Mouse (Mus musculus) testis, adult 2 months (tissue): ENCODE results near the gene H2-Q2. TPM values are rescaled to one million over a fixed set of nuclear protein-coding genes. Genes with fewer than 3 reads are reported as not detected.
"Not testable (repeated sequence)": the region's sequence is repeated elsewhere in the genome, so short reads cannot be mapped to it uniquely, and the experiment has no call there.

Experiments
- H3K27ac ChIP-seq: fragments of 200-500 bp; 2 replicates; pipeline ENCODE4 v1.5.1; 2012; ENCODE audit warnings: low read depth, low read length; ENCODE audit not compliant: control insufficient read depth, insufficient read depth
- H3K27me3 ChIP-seq: fragments of 200-500 bp; 2 replicates; pipeline ENCODE4 v1.6.1; 2012; ENCODE audit warnings: mild to moderate bottlenecking, low read length, moderate library complexity; ENCODE audit not compliant: control insufficient read depth, insufficient read depth
- H3K36me3 ChIP-seq: fragments of 200-500 bp; 2 replicates; pipeline ENCODE4 v1.6.1; 2012; ENCODE audit warnings: mild to moderate bottlenecking, low read length; ENCODE audit not compliant: control insufficient read depth, insufficient read depth
- H3K4me1 ChIP-seq: fragments of 200-500 bp; 2 replicates; pipeline ENCODE4 v1.6.1; 2012; ENCODE audit warnings: low read length; ENCODE audit not compliant: control insufficient read depth, insufficient read depth
- H3K4me3 ChIP-seq: fragments of 200-500 bp; 2 replicates; pipeline ENCODE4 v1.5.1; 2012; ENCODE audit warnings: low read depth, mild to moderate bottlenecking, low read length, moderate library complexity, mixed read lengths; ENCODE audit not compliant: control insufficient read depth
- CTCF ChIP-seq: fragments of 200-500 bp; IDR thresholded peaks from 2 replicates; pipeline ENCODE4 v1.5.1; 2012; ENCODE audit warnings: low read depth, mild to moderate bottlenecking, inconsistent platforms, low read length, moderate library complexity; ENCODE audit not compliant: control insufficient read depth, insufficient read depth, insufficient replicate concordance
- POLR2A ChIP-seq: fragments of 200-500 bp; IDR thresholded peaks from 2 replicates; pipeline ENCODE4 v1.6.1; 2012; ENCODE audit warnings: low read depth, mild to moderate bottlenecking, inconsistent platforms, low read length, moderate library complexity; ENCODE audit not compliant: control insufficient read depth
- polyA plus RNA-seq: library from polyadenylated mRNA; depleted of rRNA; stranded (reverse); fragments of >200 nt; gene quantifications from 2 replicates; pipeline ENCODE4 v1.2.3, GENCODE M21; 2012

The H2-Q2 gene
- polyA plus RNA-seq, 1 experiment = 0.53 TPM

- Histone ChIP-seq H3K4me3 (no peak overlapping the region), H3K27ac (no peak overlapping the region), H3K27me3 (no peaks in the 10 kb centered on the region; the same call in 1 of the 2 replicates), H3K4me1 (peaks cover 12% of the 10 kb centered on the region), H3K36me3 (no peaks in the 10 kb centered on the region)
- no peak for TF ChIP-seq CTCF
- no peak for TF ChIP-seq POLR2A
Measured at GRCm38 (mm10) chr17:35318671-35319070, 23.4 kb upstream of the H2-Q2 start.

- Histone ChIP-seq H3K4me3 (peak within 1 kb of the TSS; percentile 32), H3K27me3 (no peaks in the 10 kb centered on the region; the same call in 1 of the 2 replicates), H3K36me3 (no peaks in the 10 kb centered on the region), H3K4me1 (peaks cover 12% of the 10 kb centered on the region), H3K27ac (no peak within 1 kb of the TSS)
- TF ChIP-seq POLR2A = no peak
Measured at GRCm38 (mm10) chr17:35320327-35321081, 21.5 kb upstream of the H2-Q2 start, which contains the start of gene H2-Q1. Gene H2-Q1 (plus strand): TSS chr17:35320405.

- TF ChIP-seq CTCF = peak; percentile 14; the same call in 1 of the 2 replicates
- not testable (repeated sequence) for H3K4me3 ChIP-seq, H3K27ac ChIP-seq, H3K27me3 ChIP-seq, H3K36me3 ChIP-seq
- H3K4me1 ChIP-seq = peaks cover 15% of the 10 kb centered on the region
Measured at GRCm38 (mm10) chr17:35325124-35325523, 16.9 kb upstream of the H2-Q2 start.

GRCm38 (mm10) chr17:35326000-35326399 is 16.0 kb upstream of the H2-Q2 start:
- H3K4me3 ChIP-seq, H3K27ac ChIP-seq, H3K27me3 ChIP-seq, H3K4me1 ChIP-seq, H3K36me3 ChIP-seq: not testable (repeated sequence)

GRCm38 (mm10) chr17:35329714-35330113 is 12.3 kb upstream of the H2-Q2 start:
- H3K36me3 ChIP-seq, H3K27ac ChIP-seq, H3K27me3 ChIP-seq, H3K4me1 ChIP-seq, H3K4me3 ChIP-seq: not testable (repeated sequence)

- H3K4me3 ChIP-seq, H3K27ac ChIP-seq, H3K36me3 ChIP-seq, H3K27me3 ChIP-seq, H3K4me1 ChIP-seq: not testable (repeated sequence)
Measured at GRCm38 (mm10) chr17:35331546-35331945, 10.5 kb upstream of the H2-Q2 start.

GRCm38 (mm10) chr17:35342711-35343476 is 852 bp downstream of the H2-Q2 start:
- H3K4me1 ChIP-seq = peaks cover 3% of the 10 kb centered on the region
- H3K27me3 ChIP-seq = no peaks in the 10 kb centered on the region; the same call in 1 of the 2 replicates
- H3K36me3 ChIP-seq = no peaks in the 10 kb centered on the region
- peak overlapping the region; percentile 20 for H3K4me3 ChIP-seq
- H3K27ac ChIP-seq = no peak overlapping the region
- TF ChIP-seq CTCF (no peak), POLR2A (no peak)

GRCm38 (mm10) chr17:35347659-35348058 is 5.6 kb downstream of the H2-Q2 start:
- not testable (repeated sequence) for H3K27ac ChIP-seq

GRCm38 (mm10) chr17:35353275-35353674 is 11.2 kb downstream of the H2-Q2 start:
- H3K27ac ChIP-seq, H3K36me3 ChIP-seq: not testable (repeated sequence)

More at GRCm38 (mm10) chr17:35347659-35348058, 5.6 kb downstream of the H2-Q2 start:
- H3K36me3 ChIP-seq, H3K4me3 ChIP-seq, H3K27me3 ChIP-seq, H3K4me1 ChIP-seq: not testable (repeated sequence)

More at GRCm38 (mm10) chr17:35353275-35353674, 11.2 kb downstream of the H2-Q2 start:
- H3K4me3 ChIP-seq, H3K27me3 ChIP-seq, H3K4me1 ChIP-seq: not testable (repeated sequence)
